Mouse (Mus musculus) heart, postnatal 0 days (tissue): ENCODE results near the gene Casq2. TPM values are rescaled to one million over a fixed set of nuclear protein-coding genes. Genes with fewer than 3 reads are reported as not detected.

ENCODE experiments used
- ATAC-seq: fragments of 200-750 bp; cut with Nextera tagmentation; 2 replicates; pipeline ENCODE4 v1.8.0; 2017; ENCODE audit warnings: low read depth, moderate number of reproducible peaks, moderate library complexity; ENCODE audit not compliant: insufficient read depth
- DNase-seq: peaks from one replicate; pipeline ENCODE4 v3.0.0-alpha.2; 2016; ENCODE audit warnings: low spot score
- H3K27ac ChIP-seq: fragments of 300-500 bp; sonication (generic); 2 replicates; pipeline ENCODE4 v1.5.1; 2014; ENCODE audit warnings: low read depth, mild to moderate bottlenecking
- H3K27me3 ChIP-seq: fragments of 300-500 bp; sonication (generic); 2 replicates; pipeline ENCODE4 v1.6.1; 2014; ENCODE audit warnings: low read length, mixed read lengths; ENCODE audit not compliant: control insufficient read depth, insufficient read depth
- H3K36me3 ChIP-seq: fragments of 300-500 bp; sonication (generic); replicated peaks from 2 replicates; pipeline ENCODE4 v1.6.1; 2014; ENCODE audit warnings: low read length, mixed read lengths; ENCODE audit not compliant: control insufficient read depth, insufficient read depth
- H3K4me1 ChIP-seq: fragments of 300-500 bp; sonication (generic); 2 replicates; pipeline ENCODE4 v1.6.1; 2014; ENCODE audit warnings: antibody characterized with exemption; ENCODE audit not compliant: control insufficient read depth, insufficient read depth
- H3K4me2 ChIP-seq: fragments of 300-500 bp; sonication (generic); 2 replicates; pipeline ENCODE4 v1.6.1; 2014; ENCODE audit warnings: low read depth, mild to moderate bottlenecking, low read length, moderate library complexity
- H3K4me3 ChIP-seq: fragments of 300-500 bp; sonication (generic); 2 replicates; pipeline ENCODE4 v1.5.1; 2014; ENCODE audit warnings: low read depth, low read length
- H3K9ac ChIP-seq: fragments of 300-500 bp; sonication (generic); replicated peaks from 2 replicates; pipeline ENCODE4 v1.6.1; 2014; ENCODE audit warnings: low read depth, low read length, mixed read lengths
- H3K9me3 ChIP-seq: fragments of 300-500 bp; sonication (generic); replicated peaks from 2 replicates; pipeline ENCODE4 v1.6.1; 2016; ENCODE audit warnings: low read length; ENCODE audit not compliant: control insufficient read depth
- CTCF ChIP-seq: IDR thresholded peaks from 2 replicates; pipeline ENCODE4 v1.5.1; 2016; ENCODE audit warnings: antibody characterized with exemption, control low read depth, low read depth
- EP300 ChIP-seq: IDR thresholded peaks from 2 replicates; pipeline ENCODE4 v1.6.1; 2016; ENCODE audit warnings: antibody characterized with exemption, low read depth
- WGBS: fragments of 180-500 bp; shearing (Covaris S2); extraction: QIAGEN DNeasy Blood & Tissue Kit; methylation state at CpG from one replicate; pipeline ENCODE4 v1.1.7; 2014; 5-methylcytosine and 5-hydroxymethylcytosine counted together
- polyA plus RNA-seq: library from polyadenylated mRNA; unstranded; fragments of >200 nt; fragmentation: Nextera tagmentation; extraction: Ambion mirVana; gene quantifications from 2 replicates; pipeline ENCODE4 v1.2.1, GENCODE M21; 2015
- total RNA-seq: library from RNA; depleted of rRNA; stranded (reverse); fragments of >200 nt; gene quantifications from 2 replicates; pipeline ENCODE4 v1.2.3, GENCODE M21; 2014; ENCODE audit warnings: low replicate concordance; rRNA removed

The Casq2 gene
- total RNA-seq, result 836 and 965 TPM in 2 replicates
- polyA plus RNA-seq, result 809 and 872 TPM in 2 replicates

DNA sequence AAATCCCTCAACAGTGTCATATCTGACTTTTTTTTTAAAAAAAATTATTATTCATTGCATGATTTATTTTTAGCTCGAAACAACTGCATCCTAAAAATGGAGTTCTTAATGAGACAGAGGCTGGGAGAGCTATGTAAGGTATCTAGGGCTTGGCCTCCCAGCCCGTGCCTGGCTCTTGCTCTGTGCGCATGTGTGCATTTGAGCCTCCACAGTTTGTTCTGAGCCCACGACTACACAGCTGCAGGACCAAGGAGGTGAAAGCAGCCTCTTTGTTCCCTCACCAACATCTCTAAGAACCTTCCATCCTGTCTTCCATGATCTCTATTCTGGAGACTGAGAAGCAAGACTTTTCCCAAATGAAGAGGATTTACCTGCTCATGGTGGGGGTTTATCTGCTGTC is at the start of gene Casq2:
Gene Casq2, plus strand, starts transcription at position 133 of the 400 bp plus-strand sequence.
- no peaks in the 10 kb centered on the region for H3K9me3 ChIP-seq
- H3K27ac ChIP-seq, result peak within 1 kb of the TSS; percentile 90
- peak within 1 kb of the TSS; percentile 67 for H3K4me2 ChIP-seq
- ATAC-seq, result peak; percentile 85
- peak; percentile 88 for DNase-seq
- H3K4me1 ChIP-seq, result peaks cover 28% of the 10 kb centered on the region
- peak within 1 kb of the TSS; percentile 55 for H3K4me3 ChIP-seq
- no peaks in the 10 kb centered on the region for H3K27me3 ChIP-seq
- H3K9ac ChIP-seq, result peak within 1 kb of the TSS; percentile 79
- no peaks in the 10 kb centered on the region for H3K36me3 ChIP-seq
- WGBS, result 17% methylated on average over 4 of the region's 4 CpGs
- no peak for TF ChIP-seq CTCF
- 0 out of 2 replicates have a peak, but pooled peaks have one; percentile 13 for TF ChIP-seq EP300

DNA sequence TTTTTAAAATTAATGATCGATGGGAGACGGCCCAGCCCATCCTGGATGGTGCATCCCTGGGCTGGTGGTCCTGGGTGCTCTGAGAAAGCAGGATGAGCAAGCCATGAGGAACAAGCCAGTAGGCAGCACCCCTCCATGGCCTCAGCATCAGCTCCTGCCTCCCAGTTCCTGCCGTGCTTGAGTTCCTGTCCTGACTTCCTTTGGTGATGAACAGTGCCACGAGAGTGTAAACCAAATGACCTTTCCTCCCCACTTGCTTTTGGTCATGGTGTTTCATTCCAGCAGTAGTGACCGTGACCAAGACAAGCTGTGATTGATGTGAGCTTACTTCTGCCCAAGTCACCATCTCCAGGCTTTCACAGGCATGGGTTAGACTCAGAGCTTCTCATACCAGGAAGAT is 48.4 kb upstream of the Casq2 start:
- no peaks in the 10 kb centered on the region for H3K36me3 ChIP-seq
- WGBS, result 81% methylated on average over 5 of the region's 5 CpGs
- 0 out of 2 replicates have a peak, but pooled peaks cover 5% of the 10 kb centered on the region for H3K9me3 ChIP-seq
- DNase-seq (no peak), ATAC-seq (no peak)
- no peak for TF ChIP-seq EP300
- TF ChIP-seq CTCF, result no peak
- no peak overlapping the region for H3K9ac ChIP-seq
- no peak overlapping the region for H3K4me2 ChIP-seq
- H3K27ac ChIP-seq, result no peak overlapping the region
- no peak overlapping the region for H3K4me3 ChIP-seq
- no peaks in the 10 kb centered on the region for H3K27me3 ChIP-seq
- H3K4me1 ChIP-seq, result no peaks in the 10 kb centered on the region

DNA sequence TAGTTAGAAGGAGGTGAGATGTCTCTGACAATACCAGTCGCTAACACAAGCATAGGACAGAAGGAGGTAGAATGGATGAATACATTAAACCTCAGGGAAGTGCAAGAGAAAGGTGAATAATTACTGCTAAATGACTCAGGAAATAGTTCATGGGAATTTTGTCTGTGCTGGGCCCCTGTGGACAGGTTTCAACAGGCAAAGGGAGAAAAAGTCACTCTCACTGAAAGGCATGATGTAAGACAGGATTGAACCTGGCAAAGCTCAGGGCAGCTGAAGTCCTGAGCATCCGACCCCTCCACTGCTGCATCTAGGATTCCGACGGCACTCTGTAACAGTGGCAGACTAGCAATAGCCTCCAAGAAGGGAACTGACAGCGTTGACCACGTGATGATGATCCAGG is 47.6 kb upstream of the Casq2 start:
- ATAC-seq, result no peak
- Histone ChIP-seq H3K4me1 (no peaks in the 10 kb centered on the region), H3K9me3 (0 out of 2 replicates have a peak, but pooled peaks cover 5% of the 10 kb centered on the region), H3K27ac (no peak overlapping the region), H3K36me3 (no peaks in the 10 kb centered on the region), H3K4me2 (no peak overlapping the region), H3K9ac (no peak overlapping the region), H3K27me3 (no peaks in the 10 kb centered on the region), H3K4me3 (no peak overlapping the region)
- TF ChIP-seq CTCF (no peak), EP300 (no peak)
- no peak for DNase-seq
- WGBS, result 68% methylated on average over 6 of the region's 6 CpGs

DNA sequence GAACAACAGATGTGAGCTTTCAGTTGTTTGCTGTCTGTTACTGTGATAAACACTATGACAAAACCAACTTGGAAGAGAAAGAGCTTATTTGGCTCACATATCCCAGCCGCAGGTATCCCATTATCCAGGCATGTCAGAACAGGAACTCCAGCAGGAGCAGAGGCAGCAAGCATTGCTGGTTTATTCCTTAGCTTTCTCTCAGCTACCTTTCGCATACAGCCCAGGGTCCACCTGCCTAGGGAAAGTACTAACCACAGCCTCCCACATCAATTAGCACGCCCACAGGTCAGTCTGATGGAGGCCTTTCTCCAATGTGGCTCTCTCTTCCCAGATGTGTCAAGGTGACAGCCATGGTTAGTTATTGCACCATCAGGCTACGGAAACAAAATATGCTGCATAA is 44.6 kb upstream of the Casq2 start:
- Histone ChIP-seq H3K36me3 (no peaks in the 10 kb centered on the region), H3K9me3 (0 out of 2 replicates have a peak, but pooled peaks cover 5% of the 10 kb centered on the region), H3K4me3 (no peak overlapping the region), H3K4me1 (no peaks in the 10 kb centered on the region), H3K27ac (no peak overlapping the region), H3K27me3 (no peaks in the 10 kb centered on the region), H3K4me2 (no peak overlapping the region), H3K9ac (no peak overlapping the region)
- no peak for DNase-seq
- ATAC-seq, result no peak
- WGBS, result 88% methylated on average over 4 of the region's 4 CpGs
- TF ChIP-seq EP300, result no peak
- no peak for TF ChIP-seq CTCF

DNA sequence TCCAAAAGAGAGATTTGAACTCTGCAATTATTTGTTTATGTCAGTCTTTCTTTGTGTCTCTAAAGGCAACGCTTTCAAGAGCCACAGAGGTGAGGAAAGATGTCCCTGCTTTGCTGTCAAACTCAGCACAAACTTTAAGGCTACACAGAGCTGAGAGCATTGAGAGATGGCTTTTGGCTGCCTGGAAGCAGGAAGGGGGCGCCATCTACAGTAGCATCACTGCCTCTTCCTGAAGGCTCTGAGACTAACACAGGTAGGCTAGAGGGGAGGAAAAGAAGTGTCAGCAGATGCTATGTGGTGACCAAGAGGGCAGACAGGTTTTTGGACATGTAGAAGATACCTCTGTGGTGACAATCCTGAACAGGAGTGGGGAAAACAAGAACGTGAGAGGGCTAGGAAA is 41.1 kb upstream of the Casq2 start:
- no peaks in the 10 kb centered on the region for H3K4me1 ChIP-seq
- H3K9ac ChIP-seq, result no peak overlapping the region
- H3K36me3 ChIP-seq, result no peaks in the 10 kb centered on the region
- peak; percentile 47 for TF ChIP-seq CTCF
- TF ChIP-seq EP300, result no peak
- no peaks in the 10 kb centered on the region for H3K9me3 ChIP-seq
- no peak overlapping the region for H3K27ac ChIP-seq
- H3K27me3 ChIP-seq, result no peaks in the 10 kb centered on the region
- ATAC-seq, result no peak
- H3K4me2 ChIP-seq, result no peak overlapping the region
- no peak overlapping the region for H3K4me3 ChIP-seq
- WGBS, result 27% methylated on average over 3 of the region's 3 CpGs
- DNase-seq, result no peak

DNA sequence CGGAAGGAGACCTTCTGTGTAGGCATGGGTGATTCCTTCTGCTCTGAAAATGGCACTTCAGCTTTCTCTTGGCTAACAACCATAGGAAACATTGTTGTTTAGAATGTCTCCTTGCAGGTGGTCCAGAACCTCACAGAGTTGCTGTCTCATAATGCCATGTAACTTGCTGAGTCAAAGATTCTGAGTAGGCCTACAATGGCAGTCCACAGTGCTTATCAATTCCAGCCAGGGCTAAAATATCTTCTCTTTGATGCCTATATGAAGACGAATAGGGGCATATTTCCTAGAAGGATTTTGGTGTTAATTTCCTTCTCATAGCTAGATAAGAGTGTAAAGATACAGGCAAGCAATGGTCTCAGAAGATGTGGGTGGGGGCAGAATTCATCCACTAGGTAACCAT is 38.7 kb upstream of the Casq2 start:
- Histone ChIP-seq H3K36me3 (no peaks in the 10 kb centered on the region), H3K4me3 (no peak overlapping the region), H3K27me3 (no peaks in the 10 kb centered on the region), H3K9ac (no peak overlapping the region), H3K27ac (no peak overlapping the region), H3K4me2 (no peak overlapping the region), H3K9me3 (no peaks in the 10 kb centered on the region), H3K4me1 (no peaks in the 10 kb centered on the region)
- no peak for ATAC-seq
- 80% methylated on average over 2 of the region's 2 CpGs for WGBS
- TF ChIP-seq EP300, result no peak
- TF ChIP-seq CTCF, result no peak
- no peak for DNase-seq
